Mouse (Mus musculus): ENCODE measurements at regions not wholly inside any gene's neighbourhood (a gene's known extent, or its start where the extent isn't known, plus 50 kb on each side); places are given as distances from the start of the nearest gene placed in this dataset.

- no peak for TF ChIP-seq EP300 (IDR thresholded peaks at IDR 0.05; ENCODE audit: low read depth)
- TF ChIP-seq CTCF (IDR thresholded peaks at IDR 0.05; ENCODE audit: low read depth), result no peak
Observed at GRCm38 (mm10) chr5:21109030-21109429, 53.3 kb upstream of the Ptpn12 start.
